In the genomic region with DNA sequence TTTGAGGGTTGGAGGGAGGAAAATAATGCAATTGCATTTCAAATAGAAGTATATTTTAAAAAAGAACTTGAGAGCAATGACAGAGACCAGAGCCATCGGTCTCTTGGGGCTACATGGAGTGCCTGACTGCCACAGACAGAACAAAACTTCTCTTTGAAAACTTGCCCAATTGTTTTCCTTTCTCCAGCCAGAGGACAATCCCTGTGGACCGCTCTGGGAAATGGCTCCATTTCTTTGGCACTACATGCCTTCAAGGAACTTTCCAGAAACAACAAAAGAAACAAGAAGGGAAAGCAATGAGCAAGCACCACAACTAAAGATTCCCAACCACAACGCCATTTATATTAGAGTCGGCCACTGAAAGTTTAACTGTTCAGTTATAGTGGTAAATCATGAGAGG, we compare ENCODE assay signal across 29 mouse cellular contexts. TPM values are rescaled to one million over a fixed set of nuclear protein-coding genes. Genes with fewer than 3 reads are reported as not detected.
A peak's percentile ranks its signal among the peaks of the same experiment; 100 is the strongest.
DNase-seq lines count a peak whose midpoint lies in the region; ATAC-seq lines count a peak whose summit lies in the region.
"Had no signal": no experiment of that assay in that cellular context is flagged by ENCODE, and none has a peak within 500 bp of the region (broad histone marks: within the 10 kb centered on the region; RNA-seq: fewer than 3 reads in every experiment).

No protein-coding gene starts in this region.

- peak; percentile 37 for DNase-seq in gastrocnemius, adult 18-20 months (ENCODE audit: low spot score)
- no peak for DNase-seq in gastrocnemius, postnatal 10 days
- DNase-seq in kidney, postnatal 14 days, result peak; percentile 0
- DNase-seq in kidney, postnatal 36 days, result no peak
- DNase-seq in gastrocnemius, postnatal 25 days, result peak; percentile 13
- peak; percentile 39 for DNase-seq in skeletal muscle tissue, adult 2 months (ENCODE audit: low read depth, low spot score)
- DNase-seq in left cerebral cortex, postnatal 10 days (ENCODE audit: extremely low spot score in 1 of 2, low spot score in 2 of 2), result no peak
- DNase-seq: cerebellum, adult 11 months; cerebellum, adult 9-10 months; forebrain, postnatal 0 days; kidney, adult 2 months; right cerebral cortex, postnatal 4 days; thymus, adult 2 months; thymus, postnatal 36 days had no signal

- no peak overlapping the region for H3K27ac ChIP-seq in kidney, embryonic 16.5 days (ENCODE audit: low read length)
- H3K27ac ChIP-seq: embryonic facial prominence, embryonic 13.5 days; forebrain, embryonic 12.5 days; heart, embryonic 15.5 days; hindbrain, embryonic 10.5 days; hindbrain, embryonic 15.5 days; kidney, postnatal 0 days; limb, embryonic 12.5 days; liver, embryonic 15.5 days; lung, embryonic 15.5 days; neural tube, embryonic 13.5 days had no signal

- no peaks in the 10 kb centered on the region for H3K4me1 ChIP-seq in kidney, embryonic 16.5 days (ENCODE audit: insufficient read depth, low read length)
- H3K4me1 ChIP-seq: embryonic facial prominence, embryonic 13.5 days; forebrain, embryonic 12.5 days; heart, embryonic 15.5 days; hindbrain, embryonic 10.5 days; hindbrain, embryonic 15.5 days; limb, embryonic 12.5 days; liver, embryonic 15.5 days; lung, embryonic 15.5 days; neural tube, embryonic 13.5 days had no signal

- no peaks in the 10 kb centered on the region for H3K9me3 ChIP-seq in kidney, embryonic 16.5 days (ENCODE audit: low read length)
- H3K9me3 ChIP-seq: embryonic facial prominence, embryonic 13.5 days; forebrain, embryonic 12.5 days; heart, embryonic 15.5 days; hindbrain, embryonic 10.5 days; hindbrain, embryonic 15.5 days; limb, embryonic 12.5 days; liver, embryonic 15.5 days; lung, embryonic 15.5 days; neural tube, embryonic 13.5 days had no signal

- no peak for ATAC-seq in kidney, embryonic 16.5 days (ENCODE audit: low FRiP score, low TSS enrichment)
- ATAC-seq: forebrain, postnatal 0 days; midbrain, embryonic 16.5 days had no signal

- intact Hi-C loops in left cerebral cortex, postnatal 10 days (cut with DNase I), result loop anchor here (10.0 kb wide), 1 partner anchor 937 kb away; no protein-coding TSS in a partner anchor

- no peaks in the 10 kb centered on the region for H3K36me3 ChIP-seq in kidney, embryonic 16.5 days (ENCODE audit: insufficient read depth, low read length)
- H3K36me3 ChIP-seq: embryonic facial prominence, embryonic 13.5 days; forebrain, embryonic 12.5 days; heart, embryonic 15.5 days; hindbrain, embryonic 10.5 days; hindbrain, embryonic 15.5 days; limb, embryonic 12.5 days; liver, embryonic 15.5 days; lung, embryonic 15.5 days; neural tube, embryonic 13.5 days had no signal

- H3K27me3 ChIP-seq in kidney, embryonic 16.5 days (ENCODE audit: insufficient read depth, low read length), result no peaks in the 10 kb centered on the region; the same call in 1 of the 2 replicates
- H3K27me3 ChIP-seq: embryonic facial prominence, embryonic 13.5 days; forebrain, embryonic 12.5 days; heart, embryonic 15.5 days; hindbrain, embryonic 15.5 days; limb, embryonic 12.5 days; liver, embryonic 15.5 days; lung, embryonic 15.5 days; neural tube, embryonic 13.5 days had no signal

- 75% methylated on average over 4 of the region's 4 CpGs for WGBS in kidney, embryonic 16.5 days

- H3K4me2 ChIP-seq in kidney, embryonic 16.5 days (replicated peaks; ENCODE audit: low read depth, low read length), result no peak overlapping the region
- H3K4me2 ChIP-seq: embryonic facial prominence, embryonic 13.5 days; forebrain, embryonic 12.5 days; heart, embryonic 15.5 days; hindbrain, embryonic 15.5 days; limb, embryonic 12.5 days; liver, embryonic 15.5 days; lung, embryonic 15.5 days; midbrain, embryonic 11.5 days; neural tube, embryonic 13.5 days had no signal

- H3K4me3 ChIP-seq in kidney, embryonic 16.5 days (ENCODE audit: low read length), result no peak overlapping the region
- H3K4me3 ChIP-seq: embryonic facial prominence, embryonic 13.5 days; forebrain, embryonic 12.5 days; heart, embryonic 15.5 days; hindbrain, embryonic 10.5 days; hindbrain, embryonic 15.5 days; limb, embryonic 12.5 days; liver, embryonic 15.5 days; lung, embryonic 15.5 days; neural tube, embryonic 13.5 days had no signal

- no peak overlapping the region for H3K9ac ChIP-seq in kidney, embryonic 16.5 days (replicated peaks; ENCODE audit: low read length)
- H3K9ac ChIP-seq: embryonic facial prominence, embryonic 13.5 days; forebrain, embryonic 12.5 days; forebrain, postnatal 0 days; heart, embryonic 15.5 days; hindbrain, embryonic 15.5 days; limb, embryonic 12.5 days; liver, embryonic 15.5 days; lung, embryonic 15.5 days; neural tube, embryonic 13.5 days had no signal

RNA-seq across cellular contexts. Expression of a gene that starts 55.3 kb away (rescaled TPM):
- 1 to 10 TPM; 2.4 to 3.2 TPM for total RNA-seq in gastrocnemius, adult 18-20 months (2021)
- total RNA-seq in gastrocnemius, postnatal 10 days (2021), result 10 to 100 TPM; 22.4 to 25.1 TPM
- total RNA-seq in gastrocnemius, postnatal 25 days (2021), result 1 to 10 TPM; 5.7 to 8.1 TPM
- 1 to 10 TPM in 1 of 2 experiments, under 1 TPM in 1; 0.84 to 1.2 TPM for total RNA-seq in left cerebral cortex, postnatal 10 days (2021)
- 19.9 and 25.7 TPM in 2 replicates for polyA plus RNA-seq in kidney, embryonic 16.5 days (2015; fragmentation: Nextera tagmentation; extraction: Ambion mirVana)
- total RNA-seq: common myeloid progenitor, adult 5-6 weeks; MEL had no signal

Comparison
In these comparisons a context has a peak if more than half of its experiments do, and no peak if none do; other contexts are left out.
1. DNase-seq: peak in gastrocnemius, adult 18-20 months (single experiment), kidney, postnatal 14 days (single experiment), gastrocnemius, postnatal 25 days (single experiment) and skeletal muscle tissue, adult 2 months (single experiment); none in gastrocnemius, postnatal 10 days (single experiment), kidney, postnatal 36 days (0 of 2) and left cerebral cortex, postnatal 10 days (0 of 2).